Mouse (Mus musculus) hindbrain, embryonic 11.5 days (tissue): ENCODE results near the gene Atrnl1. TPM values are rescaled to one million over a fixed set of nuclear protein-coding genes. Genes with fewer than 3 reads are reported as not detected.

Experiments
- ATAC-seq: fragments of 200-750 bp; cut with Nextera tagmentation; 2 replicates; pipeline ENCODE4 v1.8.0; 2017; ENCODE audit warnings: mild to moderate bottlenecking, moderate TSS enrichment, moderate library complexity; ENCODE audit not compliant: low FRiP score
- DNase-seq: peaks from one replicate; pipeline ENCODE4 v3.0.0-alpha.2; 2015; ENCODE audit warnings: low spot score
- H3K27ac ChIP-seq: fragments of 300-500 bp; sonication (generic); 2 replicates; pipeline ENCODE4 v1.5.1; 2014; ENCODE audit warnings: mild to moderate bottlenecking, low read depth, low read length
- H3K27me3 ChIP-seq: fragments of 300-500 bp; sonication (generic); 2 replicates; pipeline ENCODE4 v1.6.1; 2014; ENCODE audit warnings: mild to moderate bottlenecking, low read length, moderate library complexity, mixed read lengths; ENCODE audit not compliant: control insufficient read depth, insufficient read depth
- H3K36me3 ChIP-seq: fragments of 300-500 bp; sonication (generic); 2 replicates; pipeline ENCODE4 v1.6.1; 2014; ENCODE audit warnings: mild to moderate bottlenecking, low read length, moderate library complexity, mixed read lengths; ENCODE audit not compliant: control insufficient read depth, insufficient read depth
- H3K4me1 ChIP-seq: fragments of 300-500 bp; sonication (generic); replicated peaks from 2 replicates; pipeline ENCODE4 v1.6.1; 2014; ENCODE audit warnings: low read length, mixed read lengths; ENCODE audit not compliant: control insufficient read depth, insufficient read depth
- H3K4me2 ChIP-seq: fragments of 300-500 bp; sonication (generic); replicated peaks from 2 replicates; pipeline ENCODE4 v1.6.1; 2014; ENCODE audit warnings: mild to moderate bottlenecking, low read depth, low read length
- H3K4me3 ChIP-seq: fragments of 300-500 bp; sonication (generic); 2 replicates; pipeline ENCODE4 v1.5.1; 2014; ENCODE audit warnings: low read depth, low read length
- H3K9ac ChIP-seq: fragments of 300-500 bp; sonication (generic); 2 replicates; pipeline ENCODE4 v1.6.1; 2014; ENCODE audit warnings: low read depth, low read length
- H3K9me3 ChIP-seq: fragments of 300-500 bp; sonication (generic); 2 replicates; pipeline ENCODE4 v1.6.1; 2016; ENCODE audit warnings: low read length; ENCODE audit not compliant: control insufficient read depth
- WGBS: fragments of 180-500 bp; shearing (Covaris S2); extraction: QIAGEN DNeasy Blood & Tissue Kit; methylation state at CpG from one replicate; pipeline ENCODE4 v1.1.7; 2014; 5-methylcytosine and 5-hydroxymethylcytosine counted together
- polyA plus RNA-seq: library from polyadenylated mRNA; unstranded; fragments of >200 nt; fragmentation: Nextera tagmentation; extraction: Ambion mirVana; gene quantifications from 2 replicates; pipeline ENCODE4 v1.2.1, GENCODE M21; 2014

The Atrnl1 gene
- polyA plus RNA-seq, 1 experiment from 2014 or later = 6.6 TPM

DNA sequence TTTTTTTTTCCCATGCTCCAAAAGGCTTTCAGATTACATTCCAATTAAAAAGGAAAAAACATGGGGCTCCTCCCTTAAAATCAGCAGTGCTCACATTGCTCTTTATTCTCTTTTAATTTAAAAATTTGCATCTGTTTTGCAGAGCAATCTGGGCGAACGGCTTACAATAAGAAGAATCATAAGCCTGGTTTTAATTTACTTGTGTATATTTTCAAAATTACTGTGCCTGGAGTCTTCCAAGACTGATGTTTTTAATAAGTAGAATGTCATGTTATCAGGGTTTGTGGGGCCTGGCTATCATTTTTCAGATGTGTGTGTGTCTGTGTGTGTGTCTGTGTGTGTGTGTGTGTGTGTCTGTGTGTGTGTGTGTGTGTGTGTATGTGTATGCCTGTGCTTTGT is 9.9 kb upstream of the Atrnl1 start:
- no peak overlapping the region for H3K9ac ChIP-seq
- no peak overlapping the region for H3K4me3 ChIP-seq
- H3K4me1 ChIP-seq = no peaks in the 10 kb centered on the region; the same call in 1 of the 2 replicates
- ATAC-seq (no peak), DNase-seq (no peak)
- H3K9me3 ChIP-seq = no peaks in the 10 kb centered on the region
- H3K27me3 ChIP-seq = no peaks in the 10 kb centered on the region
- no peaks in the 10 kb centered on the region for H3K36me3 ChIP-seq
- WGBS = 85% methylated on average over 2 of the region's 2 CpGs
- H3K27ac ChIP-seq = no peak overlapping the region
- H3K4me2 ChIP-seq = no peak overlapping the region

GRCm38 (mm10) chr19:57603593-57603992 is 7.2 kb upstream of the Atrnl1 start:
- 78% methylated on average over 3 of the region's 3 CpGs for WGBS
- ATAC-seq (no peak), DNase-seq (no peak)
- H3K36me3 ChIP-seq = no peaks in the 10 kb centered on the region
- no peaks in the 10 kb centered on the region; the same call in 1 of the 2 replicates for H3K4me1 ChIP-seq
- H3K9ac ChIP-seq = no peak overlapping the region
- no peak overlapping the region for H3K4me3 ChIP-seq
- no peak overlapping the region for H3K27ac ChIP-seq
- no peaks in the 10 kb centered on the region for H3K9me3 ChIP-seq
- H3K27me3 ChIP-seq = no peaks in the 10 kb centered on the region; the same call in 1 of the 2 replicates
- H3K4me2 ChIP-seq = no peak overlapping the region

- H3K4me3 ChIP-seq = no peak overlapping the region
- DNase-seq (no peak), ATAC-seq (no peak)
- H3K4me1 ChIP-seq = no peaks in the 10 kb centered on the region
- no peak overlapping the region for H3K4me2 ChIP-seq
- H3K36me3 ChIP-seq = no peaks in the 10 kb centered on the region
- 94% methylated on average over 3 of the region's 3 CpGs for WGBS
- H3K9me3 ChIP-seq = no peaks in the 10 kb centered on the region
- H3K9ac ChIP-seq = no peak overlapping the region
- no peaks in the 10 kb centered on the region; the same call in 1 of the 2 replicates for H3K27me3 ChIP-seq
- no peak overlapping the region for H3K27ac ChIP-seq
These were observed 4.9 kb upstream of the Atrnl1 start for GRCm38 (mm10) chr19:57605941-57606340.

DNA sequence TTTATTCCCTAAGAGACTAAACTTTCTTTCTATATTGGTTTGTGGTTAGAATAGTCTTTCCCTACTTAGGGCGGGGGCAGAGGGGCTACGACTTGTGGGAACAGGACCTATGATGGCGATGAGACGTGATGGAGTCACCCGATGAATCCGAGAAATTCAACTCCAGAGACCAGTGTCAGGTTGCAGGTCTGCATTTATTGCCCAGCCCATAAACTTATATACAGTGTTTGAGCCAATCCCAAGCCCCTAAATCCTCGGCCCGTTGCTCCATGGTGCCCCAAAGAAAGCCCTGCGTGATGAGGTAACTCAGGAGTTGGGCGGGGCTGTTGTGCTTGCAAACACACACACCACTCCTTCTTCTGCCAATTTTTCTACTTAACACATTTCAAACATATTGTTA is 4.5 kb upstream of the Atrnl1 start:
- 90% methylated on average over 10 of the region's 10 CpGs for WGBS
- no peak for ATAC-seq
- DNase-seq = no peak
- Histone ChIP-seq H3K4me1 (no peaks in the 10 kb centered on the region), H3K9ac (no peak overlapping the region), H3K4me2 (no peak overlapping the region), H3K9me3 (no peaks in the 10 kb centered on the region), H3K27me3 (no peaks in the 10 kb centered on the region; the same call in 1 of the 2 replicates), H3K27ac (no peak overlapping the region), H3K36me3 (no peaks in the 10 kb centered on the region), H3K4me3 (no peak overlapping the region)

GRCm38 (mm10) chr19:57609361-57610057 is 1.3 kb upstream of the Atrnl1 start:
- Histone ChIP-seq H3K27ac (peak overlapping the region; percentile 98; the same call in 1 of the 2 replicates), H3K27me3 (no peaks in the 10 kb centered on the region; the same call in 1 of the 2 replicates), H3K36me3 (no peaks in the 10 kb centered on the region), H3K9me3 (no peaks in the 10 kb centered on the region), H3K4me2 (peak overlapping the region; percentile 100), H3K9ac (peak overlapping the region; percentile 93), H3K4me1 (no peaks in the 10 kb centered on the region), H3K4me3 (peak overlapping the region; percentile 79)
- ATAC-seq (no peak), DNase-seq (peak; percentile 41)
- 19% methylated on average over 12 of the region's 12 CpGs for WGBS

DNA sequence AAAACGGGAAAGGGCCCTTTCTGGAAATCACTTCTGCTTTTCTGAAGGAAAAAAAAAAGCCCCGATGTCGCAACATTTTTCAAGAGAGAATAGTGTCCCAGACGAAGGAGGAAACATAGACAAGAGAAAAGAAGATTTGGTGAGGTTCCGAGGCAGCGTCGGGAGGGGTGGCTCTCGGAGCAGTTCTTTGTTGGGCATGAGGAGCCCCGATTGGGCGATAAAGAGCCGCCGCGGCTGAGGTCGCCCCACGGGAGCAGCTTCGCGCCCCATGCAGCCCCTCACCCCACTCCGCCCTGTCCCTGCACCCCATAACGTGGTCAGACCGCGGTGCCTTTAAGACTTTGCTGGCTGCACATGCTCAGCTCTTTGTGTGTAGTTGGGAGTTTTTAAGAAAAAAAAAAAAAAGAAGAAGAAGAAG is 767 bp upstream of the Atrnl1 start:
- H3K9ac ChIP-seq = peak overlapping the region; percentile 93
- H3K36me3 ChIP-seq = no peaks in the 10 kb centered on the region
- peak overlapping the region; percentile 100 for H3K4me2 ChIP-seq
- H3K27me3 ChIP-seq = no peaks in the 10 kb centered on the region; the same call in 1 of the 2 replicates
- H3K27ac ChIP-seq = peak overlapping the region; percentile 98
- WGBS = under 1% methylated on average over 21 of the region's 21 CpGs
- H3K4me1 ChIP-seq = no peaks in the 10 kb centered on the region
- peak overlapping the region; percentile 79 for H3K4me3 ChIP-seq
- peak; percentile 77 for DNase-seq
- H3K9me3 ChIP-seq = no peaks in the 10 kb centered on the region
- ATAC-seq = peak; percentile 49

GRCm38 (mm10) chr19:57611291-57612178 is 701 bp downstream of the Atrnl1 start:
- Histone ChIP-seq H3K27me3 (no peaks in the 10 kb centered on the region; the same call in 1 of the 2 replicates), H3K9ac (peak overlapping the region; percentile 93), H3K4me1 (no peaks in the 10 kb centered on the region), H3K4me2 (peak overlapping the region; percentile 100), H3K36me3 (no peaks in the 10 kb centered on the region), H3K4me3 (peak overlapping the region; percentile 79), H3K27ac (peak overlapping the region; percentile 98), H3K9me3 (no peaks in the 10 kb centered on the region)
- ATAC-seq (peak; percentile 83), DNase-seq (no peak)
- WGBS = 1% methylated on average over 55 of the region's 57 CpGs

GRCm38 (mm10) chr19:57612179-57612472 is 1.3 kb downstream of the Atrnl1 start:
- Histone ChIP-seq H3K9ac (peak overlapping the region; percentile 93), H3K36me3 (no peaks in the 10 kb centered on the region), H3K4me2 (peak overlapping the region; percentile 100), H3K4me3 (peak overlapping the region; percentile 79), H3K4me1 (no peaks in the 10 kb centered on the region), H3K27me3 (no peaks in the 10 kb centered on the region; the same call in 1 of the 2 replicates), H3K9me3 (no peaks in the 10 kb centered on the region), H3K27ac (no peak overlapping the region)
- ATAC-seq (no peak), DNase-seq (peak; percentile 45)
- 16% methylated on average over 2 of the region's 2 CpGs for WGBS
